Mouse (Mus musculus) midbrain, embryonic 10.5 days (tissue): ENCODE measurements around the gene Clasp1. TPM values are rescaled to one million over a fixed set of nuclear protein-coding genes. Genes with fewer than 3 reads are reported as not detected.

Experiments used
- DNase-seq: peaks from one replicate; pipeline ENCODE4 v3.0.0-alpha.2; 2017; ENCODE audit warnings: low spot score
- H3K27ac ChIP-seq: fragments of 300-500 bp; sonication (generic); replicated peaks from 2 replicates; pipeline ENCODE4 v1.5.1; 2016; ENCODE audit warnings: mild to moderate bottlenecking
- H3K27me3 ChIP-seq: fragments of 300-500 bp; sonication (generic); 2 replicates; pipeline ENCODE4 v1.6.1; 2016; ENCODE audit warnings: low read depth, mild to moderate bottlenecking; ENCODE audit not compliant: poor library complexity, severe bottlenecking
- H3K36me3 ChIP-seq: fragments of 300-500 bp; sonication (generic); 2 replicates; pipeline ENCODE4 v1.6.1; 2016; ENCODE audit warnings: mild to moderate bottlenecking, moderate library complexity
- H3K4me1 ChIP-seq: fragments of 300-500 bp; sonication (generic); 2 replicates; pipeline ENCODE4 v1.6.1; 2016
- H3K4me3 ChIP-seq: fragments of 300-500 bp; sonication (generic); 2 replicates; pipeline ENCODE4 v1.5.1; 2016; ENCODE audit warnings: mild to moderate bottlenecking, moderate library complexity
- H3K9me3 ChIP-seq: fragments of 300-500 bp; sonication (generic); replicated peaks from 2 replicates; pipeline ENCODE4 v1.6.1; 2016; ENCODE audit warnings: mild to moderate bottlenecking
- WGBS: fragments of 180-500 bp; shearing (Covaris S2); methylation state at CpG from one replicate; pipeline ENCODE4 v1.1.7; 2016; 5-methylcytosine and 5-hydroxymethylcytosine counted together
- polyA plus RNA-seq: library from polyadenylated mRNA; unstranded; fragments of >200 nt; fragmentation: Nextera tagmentation; extraction: Ambion mirVana; gene quantifications from 2 replicates; pipeline ENCODE4 v1.2.1, GENCODE M21; 2016

The Clasp1 gene
- polyA plus RNA-seq, 1 experiment from 2014 or later = 87.3 TPM

DNA sequence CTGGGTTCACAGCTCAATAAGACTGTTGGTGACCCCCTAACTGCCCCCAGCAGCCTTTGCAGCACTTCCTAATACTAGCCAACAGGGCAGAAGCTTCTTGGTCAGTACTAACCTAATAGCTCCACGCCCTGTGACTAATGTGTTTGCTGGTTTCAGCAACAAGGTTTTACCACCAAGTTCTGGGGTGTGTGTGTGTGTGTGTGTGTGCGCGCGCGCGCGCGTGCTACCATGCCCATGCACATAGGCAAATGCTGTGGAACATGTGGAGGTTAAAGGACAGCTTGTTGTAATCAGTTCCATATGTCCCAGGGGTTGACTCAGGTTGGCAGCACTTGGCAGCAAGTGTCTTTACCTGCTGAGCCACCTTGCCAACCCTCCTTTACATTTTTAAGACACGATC is 105.7 kb downstream of the Clasp1 start:
- peaks cover 27% of the 10 kb centered on the region for H3K36me3 ChIP-seq
- H3K27ac ChIP-seq = no peak overlapping the region
- no peaks in the 10 kb centered on the region for H3K9me3 ChIP-seq
- no peak overlapping the region for H3K4me3 ChIP-seq
- 97% methylated on average over 9 of the region's 9 CpGs for WGBS
- no peaks in the 10 kb centered on the region for H3K27me3 ChIP-seq
- no peaks in the 10 kb centered on the region for H3K4me1 ChIP-seq
- no peak for DNase-seq

- H3K4me3 ChIP-seq = no peak overlapping the region
- DNase-seq = peak; percentile 71
- peaks cover 60% of the 10 kb centered on the region for H3K36me3 ChIP-seq
- 75% methylated on average over 5 of the region's 5 CpGs for whole genome bisulfite sequencing
- H3K27ac ChIP-seq = no peak overlapping the region
- H3K27me3 ChIP-seq = no peaks in the 10 kb centered on the region
- no peaks in the 10 kb centered on the region for H3K9me3 ChIP-seq
- no peaks in the 10 kb centered on the region for H3K4me1 ChIP-seq
Observed at GRCm38 (mm10) chr1:118498311-118498710, 109.5 kb downstream of the Clasp1 start.

DNA sequence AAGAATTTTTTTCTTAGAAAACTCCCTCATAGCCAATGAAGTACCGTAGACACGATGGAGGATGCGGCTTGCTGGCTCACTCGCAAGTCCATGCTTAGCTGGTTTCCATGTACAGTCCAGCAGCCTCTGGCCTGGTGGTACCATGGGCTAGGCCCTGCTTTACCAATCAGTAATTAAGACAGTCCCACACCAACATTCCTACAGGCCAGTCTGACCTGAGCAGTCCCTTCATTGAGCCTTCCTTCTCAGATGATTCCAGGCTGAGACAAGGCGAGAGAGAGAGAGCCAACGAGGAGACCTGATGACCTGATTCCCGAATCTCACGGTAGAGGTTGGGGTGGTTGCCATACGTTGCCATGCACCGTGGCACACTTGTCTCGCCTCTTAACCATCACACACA is 111.7 kb downstream of the Clasp1 start:
- no peaks in the 10 kb centered on the region for H3K4me1 ChIP-seq
- DNase-seq = no peak
- no peak overlapping the region for H3K4me3 ChIP-seq
- no peaks in the 10 kb centered on the region for H3K9me3 ChIP-seq
- H3K27ac ChIP-seq = no peak overlapping the region
- no peaks in the 10 kb centered on the region for H3K27me3 ChIP-seq
- 94% methylated on average over 11 of the region's 11 CpGs for WGBS
- H3K36me3 ChIP-seq = peaks cover 83% of the 10 kb centered on the region

DNA sequence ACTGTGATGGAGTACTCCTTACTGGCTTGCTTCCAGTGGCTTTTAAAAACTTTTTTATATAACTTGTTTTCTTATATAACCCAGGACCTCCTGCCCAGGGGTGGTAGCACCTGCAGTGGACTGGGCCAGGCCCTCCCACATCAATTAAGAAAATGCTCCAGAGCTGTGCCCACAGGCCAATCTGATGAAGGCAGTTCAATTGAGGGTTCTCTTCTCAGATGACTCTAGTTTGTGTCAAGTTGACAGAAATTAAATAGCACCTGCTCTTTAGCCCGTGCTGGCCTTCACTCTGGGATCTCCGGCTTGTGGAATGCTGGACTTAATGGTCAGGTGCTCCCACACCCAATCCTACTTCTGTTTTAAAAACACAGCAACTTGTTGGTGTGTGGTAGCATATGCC is 112.8 kb downstream of the Clasp1 start:
- no peak overlapping the region for H3K27ac ChIP-seq
- no peaks in the 10 kb centered on the region for H3K9me3 ChIP-seq
- H3K4me3 ChIP-seq = no peak overlapping the region
- no peaks in the 10 kb centered on the region for H3K27me3 ChIP-seq
- H3K36me3 ChIP-seq = peaks cover 94% of the 10 kb centered on the region
- no peak for DNase-seq
- 92% methylated on average over 2 of the region's 2 CpGs for WGBS
- no peaks in the 10 kb centered on the region for H3K4me1 ChIP-seq

DNA sequence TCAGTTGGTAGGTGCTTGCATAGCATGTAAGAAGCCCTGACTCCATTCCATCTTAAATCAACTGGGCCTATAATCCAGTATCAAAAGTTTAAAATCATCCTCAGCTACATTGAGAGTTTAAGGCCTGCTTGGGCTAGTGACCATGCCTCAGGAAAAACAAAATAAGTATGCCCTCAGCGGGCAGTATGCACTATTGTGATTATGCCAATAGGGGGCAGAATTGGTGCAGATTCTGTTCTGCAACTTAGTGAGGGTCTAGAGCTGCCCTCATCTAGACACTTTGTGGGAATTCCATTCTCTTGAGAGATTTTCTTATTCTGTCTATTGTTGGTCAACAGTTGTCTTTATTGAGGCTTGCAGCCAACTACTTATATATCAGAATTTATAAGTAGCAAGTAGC is 116.9 kb downstream of the Clasp1 start:
- H3K36me3 ChIP-seq = peaks cover 100% of the 10 kb centered on the region

DNA sequence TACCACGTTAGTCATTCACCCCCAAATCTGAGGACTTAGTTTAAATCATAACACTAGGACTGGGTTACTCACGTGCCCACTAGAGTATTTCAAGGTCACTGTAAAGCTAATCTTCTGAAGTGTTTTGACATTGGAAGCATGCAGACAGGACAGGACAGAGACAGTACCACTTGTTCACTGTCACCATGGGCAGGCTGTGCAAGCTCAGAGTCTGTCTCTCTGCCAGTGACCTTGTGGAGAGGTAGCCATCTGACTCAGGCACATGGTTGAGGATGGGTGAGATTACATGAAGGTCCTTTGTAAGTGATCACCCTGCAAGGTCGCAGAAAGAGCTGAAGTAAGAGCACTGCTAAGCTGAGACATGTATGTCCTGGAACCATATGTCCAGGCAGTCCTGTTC is 122.1 kb downstream of the Clasp1 start:
- Histone ChIP-seq H3K4me1 (no peaks in the 10 kb centered on the region), H3K4me3 (no peak overlapping the region), H3K27ac (no peak overlapping the region), H3K36me3 (peaks cover 100% of the 10 kb centered on the region), H3K9me3 (no peaks in the 10 kb centered on the region), H3K27me3 (no peaks in the 10 kb centered on the region)
- 90% methylated on average over 3 of the region's 3 CpGs for WGBS
- DNase-seq = no peak

More for the DNA sequence above, 116.9 kb downstream of the Clasp1 start:
- Histone ChIP-seq H3K4me3 (no peak overlapping the region), H3K27me3 (no peaks in the 10 kb centered on the region), H3K4me1 (no peaks in the 10 kb centered on the region), H3K9me3 (no peaks in the 10 kb centered on the region), H3K27ac (no peak overlapping the region)
- WGBS = 92% methylated on average over 1 of the region's 1 CpGs
- no peak for DNase-seq

DNA sequence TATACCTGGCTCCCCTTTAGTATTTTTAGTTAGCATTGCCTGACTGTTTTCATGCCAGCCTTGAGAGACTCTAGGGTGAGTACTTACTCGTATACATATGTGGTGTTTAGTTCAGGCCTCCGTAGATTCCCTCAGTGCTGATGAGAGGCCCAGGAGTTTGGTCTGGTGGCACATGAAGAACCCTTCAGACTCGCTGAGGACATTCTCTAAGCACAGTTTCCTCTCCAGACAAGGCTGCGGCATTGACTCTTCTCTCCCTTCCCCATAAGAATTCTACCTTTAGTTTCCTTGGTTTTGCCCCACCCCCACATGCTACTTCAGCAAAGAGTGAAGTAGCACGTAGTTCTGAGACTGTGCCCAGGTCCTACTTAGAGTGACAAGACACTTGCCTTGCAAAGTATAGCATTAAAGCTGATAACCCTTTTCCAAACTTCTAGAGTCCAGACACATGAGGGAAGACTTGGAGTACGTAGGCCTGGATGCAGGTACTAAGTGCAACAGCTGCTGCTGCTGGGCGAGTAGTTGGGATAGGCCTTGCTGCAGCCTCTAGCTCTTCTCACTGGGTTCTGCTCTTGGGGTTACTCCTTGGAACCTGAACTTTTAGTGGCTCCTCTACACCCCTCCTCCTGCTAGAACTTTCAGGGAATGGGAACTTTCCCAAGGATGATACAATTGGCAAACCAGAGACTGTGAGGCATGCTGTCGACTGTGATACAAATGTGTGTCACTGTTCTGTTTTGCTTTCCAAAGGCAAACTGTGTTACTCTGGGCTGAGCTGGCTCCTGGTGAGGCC is 123.1 kb downstream of the Clasp1 start:
- Histone ChIP-seq H3K4me3 (no peak overlapping the region), H3K27ac (no peak overlapping the region), H3K27me3 (no peaks in the 10 kb centered on the region), H3K36me3 (peaks cover 100% of the 10 kb centered on the region), H3K4me1 (no peaks in the 10 kb centered on the region), H3K9me3 (no peaks in the 10 kb centered on the region)
- 93% methylated on average over 8 of the region's 8 CpGs for WGBS
- DNase-seq = no peak

GRCm38 (mm10) chr1:118516256-118516655 is 127.4 kb downstream of the Clasp1 start:
- H3K4me3 ChIP-seq = no peak overlapping the region
- H3K4me1 ChIP-seq = no peaks in the 10 kb centered on the region
- H3K27ac ChIP-seq = no peak overlapping the region
- peaks cover 95% of the 10 kb centered on the region for H3K36me3 ChIP-seq
- H3K27me3 ChIP-seq = no peaks in the 10 kb centered on the region
- no peak for DNase-seq
- H3K9me3 ChIP-seq = no peaks in the 10 kb centered on the region
- 82% methylated on average over 7 of the region's 7 CpGs for WGBS

DNA sequence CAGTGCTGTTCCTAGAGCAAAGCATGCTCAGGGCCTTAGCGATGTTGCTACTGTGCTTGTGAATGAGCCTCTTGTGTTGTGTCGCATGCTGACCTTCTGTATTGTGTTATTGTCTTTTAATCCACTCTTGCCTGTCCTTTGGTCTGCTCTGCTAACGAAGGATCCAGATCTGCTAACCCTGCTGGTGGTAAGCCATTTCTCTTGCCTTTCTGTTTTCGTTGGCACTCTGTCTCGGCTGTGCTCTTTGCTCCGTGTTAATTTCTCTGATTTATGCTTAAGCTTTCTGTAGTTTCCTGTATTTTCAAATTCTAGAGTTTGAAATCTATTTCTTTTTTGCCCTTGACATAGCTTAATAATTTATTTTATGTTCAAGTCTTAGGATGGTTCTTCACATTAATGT is 134.3 kb downstream of the Clasp1 start:
- Histone ChIP-seq H3K36me3 (peaks cover 89% of the 10 kb centered on the region), H3K27me3 (no peaks in the 10 kb centered on the region)
- WGBS = 88% methylated on average over 6 of the region's 6 CpGs

DNA sequence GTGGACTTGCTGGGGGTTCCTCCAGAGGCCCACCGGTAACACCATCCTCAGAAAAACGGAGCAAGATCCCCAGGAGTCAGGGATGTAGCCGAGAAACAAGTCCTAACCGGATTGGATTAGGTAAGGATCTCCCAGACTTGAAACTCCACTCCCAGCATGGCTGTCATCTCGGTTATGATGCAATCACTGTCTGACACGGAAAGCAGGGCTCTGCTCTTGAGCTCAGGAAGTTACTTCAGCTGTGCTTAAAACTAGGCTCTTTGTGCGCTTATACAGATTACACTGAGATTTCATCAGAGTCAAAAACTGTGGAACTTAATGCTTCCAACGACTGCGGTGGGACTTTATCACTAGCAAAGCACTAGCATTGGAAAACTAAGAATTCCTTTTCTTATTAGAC is 136.5 kb downstream of the Clasp1 start:
- no peaks in the 10 kb centered on the region for H3K27me3 ChIP-seq
- H3K9me3 ChIP-seq = no peaks in the 10 kb centered on the region
- peaks cover 89% of the 10 kb centered on the region for H3K36me3 ChIP-seq
- no peaks in the 10 kb centered on the region for H3K4me1 ChIP-seq
- no peak overlapping the region for H3K4me3 ChIP-seq
- DNase-seq = no peak
- WGBS = 92% methylated on average over 9 of the region's 9 CpGs
- H3K27ac ChIP-seq = no peak overlapping the region

More for the DNA sequence above, 134.3 kb downstream of the Clasp1 start:
- no peaks in the 10 kb centered on the region for H3K9me3 ChIP-seq
- no peak overlapping the region for H3K4me3 ChIP-seq
- no peak overlapping the region for H3K27ac ChIP-seq
- DNase-seq = no peak
- H3K4me1 ChIP-seq = no peaks in the 10 kb centered on the region

DNA sequence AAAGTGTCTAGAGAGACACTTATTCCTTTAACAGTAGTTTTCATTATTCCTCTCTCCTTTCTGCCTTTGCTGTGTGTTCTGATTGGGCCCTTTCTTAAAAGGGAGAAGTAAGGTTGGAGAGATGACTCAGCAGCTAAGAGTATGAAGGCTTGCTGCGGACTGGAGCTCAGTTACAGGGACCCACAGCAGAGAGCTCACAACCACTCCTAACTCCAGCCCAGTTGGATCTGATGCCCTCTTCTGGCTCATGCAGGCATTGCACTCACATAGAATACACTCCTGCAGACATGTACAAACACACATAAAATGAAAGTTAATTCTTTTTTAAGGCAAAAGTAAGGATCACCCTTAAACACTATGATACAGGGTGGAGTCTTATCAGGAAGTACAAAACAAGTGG is 140.4 kb downstream of the Clasp1 start:
- Histone ChIP-seq H3K27me3 (no peaks in the 10 kb centered on the region), H3K27ac (no peak overlapping the region), H3K9me3 (no peaks in the 10 kb centered on the region), H3K36me3 (peaks cover 100% of the 10 kb centered on the region), H3K4me3 (no peak overlapping the region), H3K4me1 (no peaks in the 10 kb centered on the region)
- WGBS = 92% methylated on average over 1 of the region's 1 CpGs
- DNase-seq = no peak

- DNase-seq = no peak
- no peak overlapping the region for H3K4me3 ChIP-seq
- no peaks in the 10 kb centered on the region for H3K4me1 ChIP-seq
- WGBS = 90% methylated on average over 3 of the region's 3 CpGs
- H3K36me3 ChIP-seq = peaks cover 100% of the 10 kb centered on the region
- no peak overlapping the region for H3K27ac ChIP-seq
- H3K9me3 ChIP-seq = no peaks in the 10 kb centered on the region
- H3K27me3 ChIP-seq = no peaks in the 10 kb centered on the region
Observed at GRCm38 (mm10) chr1:118531259-118531658, 142.4 kb downstream of the Clasp1 start.

DNA sequence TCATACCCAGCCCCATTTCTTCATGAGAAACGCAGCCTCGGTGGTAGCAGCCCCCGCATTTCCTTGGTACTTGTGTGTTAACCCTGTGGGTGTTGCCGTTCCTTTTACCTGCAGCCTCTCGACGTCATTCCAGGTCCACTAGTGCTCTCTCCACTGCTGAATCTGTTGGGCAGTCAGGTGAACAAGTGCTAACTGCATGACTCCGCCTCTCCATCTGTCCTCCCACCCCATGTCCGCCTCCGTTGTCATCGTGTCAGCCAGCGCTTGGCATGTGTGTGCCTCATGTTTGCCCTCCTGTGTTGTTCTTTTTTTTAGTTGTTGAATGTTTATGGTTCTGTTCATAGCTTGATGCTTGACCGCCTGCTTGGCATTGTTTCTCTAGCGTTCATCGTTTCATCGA is 147.2 kb downstream of the Clasp1 start:
- H3K4me1 ChIP-seq = no peaks in the 10 kb centered on the region
- H3K27ac ChIP-seq = no peak overlapping the region
- no peak overlapping the region for H3K4me3 ChIP-seq
- peaks cover 89% of the 10 kb centered on the region for H3K36me3 ChIP-seq
- 93% methylated on average over 15 of the region's 15 CpGs for WGBS
- no peaks in the 10 kb centered on the region for H3K27me3 ChIP-seq
- DNase-seq = no peak
- no peaks in the 10 kb centered on the region for H3K9me3 ChIP-seq
